Mouse (Mus musculus): ENCODE data around the gene Ppm1d.

DNA sequence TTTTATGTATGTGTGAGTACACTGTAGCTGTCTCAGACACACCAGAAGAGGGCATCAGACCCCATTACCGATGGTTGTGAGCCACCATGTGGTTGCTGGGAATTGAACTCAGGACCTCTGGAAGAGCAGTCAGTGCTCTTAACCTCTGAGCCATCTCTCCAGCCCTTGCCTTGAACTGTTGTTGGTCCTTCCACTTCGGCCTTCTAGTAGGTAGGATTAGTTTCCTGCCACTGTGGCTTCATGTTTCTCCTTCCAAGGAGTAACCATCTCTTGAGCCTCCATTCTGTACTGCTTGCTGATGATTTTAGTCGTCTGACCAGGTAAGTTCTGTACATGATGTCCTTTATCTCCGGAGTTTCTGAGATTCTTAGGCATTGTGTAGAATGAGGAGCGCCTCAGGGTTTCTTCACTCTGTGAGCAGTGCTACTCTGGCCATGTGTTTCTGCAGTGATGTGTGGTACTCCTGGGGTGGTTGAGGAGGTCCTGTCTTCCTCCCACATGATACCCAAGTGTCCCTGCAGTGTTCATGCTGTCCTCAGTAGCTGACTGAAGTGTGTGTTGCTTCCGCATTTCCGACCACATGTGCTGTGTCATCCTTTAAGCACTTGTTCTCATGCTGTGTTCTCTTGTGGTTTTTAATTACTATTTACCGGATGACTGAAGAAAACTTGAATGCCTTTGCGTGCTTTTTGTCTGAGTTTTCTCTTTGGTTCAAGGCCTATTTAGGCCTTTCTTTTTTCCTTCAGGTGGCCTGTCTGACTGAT is 12.7 kb downstream of the Ppm1d start:
- TF ChIP-seq MYOG (IDR thresholded peaks at IDR 0.05; ENCODE audit: control insufficient read depth in 1 of 3, insufficient read depth in 1 of 3, insufficient read length in 2 of 3, low read depth in 2 of 3) (no peak), CEBPB (IDR thresholded peaks at IDR 0.05; ENCODE audit: insufficient read depth, poor library complexity, severe bottlenecking) (no peak), POLR2AphosphoS2 (IDR thresholded peaks at IDR 0.05; ENCODE audit: insufficient read length, low read depth) (no peak), POLR2A (IDR thresholded peaks at IDR 0.05; ENCODE audit: insufficient read length, low read depth) (no peak), SRF (IDR thresholded peaks at IDR 0.05; ENCODE audit: control insufficient read depth, insufficient read length, low read depth) (no peak), MYOD1 (IDR thresholded peaks at IDR 0.05; ENCODE audit: control insufficient read depth in 1 of 3, insufficient read length in 2 of 3, low read depth in 2 of 3) (no peak), USF1 (IDR thresholded peaks at IDR 0.05; ENCODE audit: low read depth) (no peak), MAX (IDR thresholded peaks at IDR 0.05; ENCODE audit: low read depth) (no peak), E2F4 (IDR thresholded peaks at IDR 0.05; ENCODE audit: insufficient read depth) (no peak), TCF12 (IDR thresholded peaks at IDR 0.05; ENCODE audit: insufficient read depth, poor library complexity, severe bottlenecking) (no peak), TCF3 (IDR thresholded peaks at IDR 0.05; ENCODE audit: insufficient read length, low read depth) (no peak), REST (IDR thresholded peaks at IDR 0.05; ENCODE audit: insufficient read depth, insufficient read length) (no peak)

Data from myocyte (in vitro differentiated cells).